Mouse (Mus musculus) B cell, adult 2 months (primary cell): ENCODE data around the gene Rbms1.

Source experiments
- DNase-seq, 2 experiments: peaks; one replicate each; pipeline ENCODE4 v3.0.0; 2022

Gene Rbms1

DNA sequence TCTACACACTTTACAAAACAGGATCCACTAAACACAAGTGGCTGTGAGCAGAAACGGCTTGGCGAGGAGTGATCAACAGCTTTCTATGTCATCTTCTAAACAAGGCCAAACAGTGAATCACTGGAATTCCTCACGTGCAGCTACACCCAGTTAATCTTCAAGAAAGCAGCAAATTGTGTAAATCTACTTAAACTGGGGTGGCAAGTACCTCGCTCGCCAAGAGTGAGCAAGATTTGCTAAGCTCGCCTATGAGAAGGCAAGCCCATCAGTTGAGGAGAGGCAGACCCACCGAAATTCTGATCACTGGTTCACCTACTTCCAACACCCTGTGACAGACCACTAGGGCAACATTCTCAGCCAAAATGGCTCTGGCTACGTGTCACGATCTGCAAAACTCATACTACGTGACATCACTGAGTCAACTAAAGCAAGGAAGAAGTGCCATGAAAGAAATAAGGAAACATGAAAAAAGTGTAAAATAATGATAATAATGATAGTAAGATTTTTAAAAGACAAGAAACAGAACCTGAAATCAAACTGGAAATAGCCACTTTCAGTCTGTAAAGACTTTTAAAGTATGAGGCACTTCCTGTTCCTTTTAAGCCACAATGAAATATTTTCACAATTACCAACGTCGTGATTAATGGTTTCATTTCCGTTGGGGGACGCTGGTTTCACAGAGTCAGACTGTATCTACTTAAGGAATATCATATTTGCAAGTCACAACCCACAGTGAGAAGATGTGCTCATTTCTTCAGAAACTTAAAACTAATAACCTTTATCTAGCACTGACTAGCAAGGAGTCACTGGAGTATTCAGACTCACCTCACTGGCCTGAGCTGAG lies 85.2 kb downstream of the Rbms1 start:
- DNase-seq, result peak; percentile 48 to 50

DNA sequence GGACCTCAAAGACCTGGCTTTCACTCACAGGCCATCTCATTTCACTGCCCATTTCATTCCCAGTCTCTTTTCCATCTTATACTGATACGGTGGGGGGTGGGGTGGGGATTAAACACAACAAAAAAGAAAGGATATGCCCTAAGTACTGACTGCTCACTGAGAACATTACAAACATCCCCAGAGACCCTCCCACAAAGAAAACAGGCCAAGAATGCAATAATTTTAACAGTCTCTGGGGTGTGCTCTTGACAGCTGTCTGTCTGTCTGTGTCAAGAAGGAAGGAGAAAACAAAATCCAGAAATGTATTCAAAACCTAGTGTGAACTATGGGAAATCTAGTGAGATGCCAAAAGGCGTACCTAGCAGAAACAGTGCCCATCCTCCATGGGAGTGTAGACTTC lies 86.1 kb downstream of the Rbms1 start:
- no peak for DNase-seq

DNA sequence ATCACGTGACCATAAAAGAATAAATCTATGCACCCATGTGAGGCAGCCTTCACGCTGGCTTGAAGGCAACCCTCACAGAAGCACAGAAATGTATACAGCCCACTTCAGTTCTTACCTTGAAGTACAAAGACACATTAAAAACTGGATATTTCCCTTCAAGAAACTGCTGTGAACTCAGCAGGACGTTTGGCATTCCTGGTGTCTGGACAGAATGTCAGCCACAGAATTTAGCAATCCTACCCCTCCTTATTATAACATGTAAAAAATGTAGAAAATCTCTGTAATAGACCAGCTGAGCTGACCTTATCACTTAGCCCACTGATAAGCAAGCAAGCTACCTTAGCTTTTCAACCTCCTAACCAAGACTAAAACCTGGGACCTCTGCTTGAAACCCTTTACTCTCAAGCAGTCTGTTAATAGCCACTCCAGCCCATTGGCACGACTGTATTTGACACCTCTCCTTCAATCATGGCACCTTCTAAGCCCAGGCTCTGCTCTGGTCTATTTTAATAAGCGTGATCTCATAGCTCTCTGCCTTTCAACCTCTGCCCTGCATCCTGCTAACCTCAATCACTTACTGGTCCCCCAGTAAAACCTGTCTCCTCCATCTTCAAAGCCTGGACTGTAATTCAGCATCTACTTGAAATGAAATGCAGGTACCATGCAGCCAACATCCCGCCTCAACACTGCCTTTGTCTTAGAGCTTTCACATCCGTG lies 90.7 kb downstream of the Rbms1 start:
- DNase-seq, result no peak

DNA sequence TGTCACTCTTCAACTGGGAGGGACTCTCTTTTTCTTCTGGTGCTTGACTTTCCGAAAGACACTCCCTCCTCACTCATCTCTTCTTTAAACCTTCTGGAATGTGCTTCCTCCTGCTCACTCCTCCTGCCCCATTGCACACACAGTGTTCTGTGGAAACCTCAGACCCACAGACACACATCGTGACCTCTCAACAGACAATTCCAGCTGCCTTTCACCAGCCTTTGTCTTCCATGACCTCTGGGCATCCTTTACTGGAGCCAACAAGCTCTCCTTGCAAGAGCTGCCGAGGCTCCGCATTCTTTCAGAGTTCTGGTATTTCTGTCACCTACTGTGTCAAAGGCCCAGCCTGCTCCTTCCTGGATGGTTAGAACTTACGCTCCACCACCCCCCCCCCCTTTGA lies 92.0 kb downstream of the Rbms1 start:
- no peak for DNase-seq

DNA sequence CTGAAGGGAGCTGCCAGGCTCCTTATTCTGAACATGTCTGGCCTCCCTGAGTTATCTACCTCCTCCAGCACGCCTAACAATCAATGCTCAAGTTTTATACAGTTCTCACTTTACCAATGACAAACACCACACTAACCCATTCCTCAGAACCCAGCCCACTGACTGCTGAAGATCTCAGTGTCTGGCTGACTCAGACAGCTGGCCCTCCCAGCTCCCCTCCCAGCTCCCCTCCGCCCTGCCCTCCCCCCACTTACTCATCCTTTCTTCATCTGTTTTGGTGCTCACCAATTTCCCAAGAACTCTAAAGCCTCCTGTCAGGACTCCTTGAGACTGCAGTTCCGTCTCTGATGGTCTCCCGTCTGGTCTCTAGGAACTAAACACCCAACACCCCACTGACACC lies 92.5 kb downstream of the Rbms1 start:
- DNase-seq, result no peak

DNA sequence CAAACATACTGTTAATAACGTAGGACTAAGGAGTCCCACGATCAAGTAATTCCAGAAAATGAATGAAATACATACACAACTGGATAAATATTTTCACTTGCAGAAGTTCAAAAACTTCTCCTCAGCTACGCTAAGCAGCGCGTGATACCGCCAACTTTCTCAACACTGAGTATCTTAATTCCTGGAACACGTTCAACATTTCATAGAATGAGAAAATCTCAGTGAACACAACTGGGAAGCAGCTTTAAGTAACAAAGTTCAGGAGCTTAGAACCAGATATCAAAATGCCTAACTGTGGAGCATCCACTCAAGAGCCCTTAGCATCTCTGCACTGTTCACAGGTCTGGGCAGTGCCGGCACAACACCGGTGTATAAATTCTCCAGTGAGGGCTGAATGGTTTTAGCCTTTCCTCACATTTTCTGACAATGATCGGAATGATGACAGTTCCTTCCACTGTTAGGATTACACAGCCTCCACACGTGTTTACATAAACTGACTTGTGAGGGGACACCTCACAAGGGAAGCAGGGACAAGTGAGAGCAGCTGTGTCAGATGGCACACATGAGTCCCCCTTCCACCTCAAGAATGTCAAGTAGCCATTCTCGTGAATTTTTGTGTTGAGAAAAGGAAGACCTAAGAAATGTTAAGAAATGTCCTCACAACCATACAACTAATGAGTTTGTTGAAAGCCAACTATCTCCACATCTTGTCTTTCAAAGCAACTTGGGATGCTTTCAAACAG lies 93.8 kb downstream of the Rbms1 start:
- no peak for DNase-seq

DNA sequence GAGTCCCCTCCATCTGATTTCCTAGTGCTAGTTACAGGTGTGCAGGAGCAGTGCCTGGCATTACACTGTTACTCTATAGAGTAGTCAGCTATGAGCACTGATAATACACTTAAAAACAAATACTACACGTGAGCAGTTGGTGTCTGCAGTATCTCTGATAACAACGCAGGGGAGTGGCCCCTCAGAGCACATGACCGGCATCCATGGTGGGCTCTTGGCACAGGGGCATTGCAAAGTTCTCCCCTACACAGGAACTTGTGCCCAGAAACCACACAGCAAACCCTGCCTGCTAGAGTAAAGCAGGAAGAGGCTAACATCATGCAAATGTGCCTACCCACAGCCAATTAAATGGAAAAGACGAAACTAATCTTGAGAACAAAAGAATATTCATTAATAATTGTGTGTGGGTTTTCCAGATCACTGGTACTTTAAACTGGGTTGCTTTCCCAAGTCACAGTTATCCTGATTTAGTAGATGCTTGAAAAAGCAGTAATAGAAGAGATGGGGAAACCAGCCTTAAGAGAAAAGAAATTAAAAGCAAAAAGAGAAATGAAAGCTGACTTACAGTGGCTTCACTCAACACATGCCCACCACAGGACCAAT lies 94.8 kb downstream of the Rbms1 start:
- DNase-seq, result peak; percentile 42 to 49

DNA sequence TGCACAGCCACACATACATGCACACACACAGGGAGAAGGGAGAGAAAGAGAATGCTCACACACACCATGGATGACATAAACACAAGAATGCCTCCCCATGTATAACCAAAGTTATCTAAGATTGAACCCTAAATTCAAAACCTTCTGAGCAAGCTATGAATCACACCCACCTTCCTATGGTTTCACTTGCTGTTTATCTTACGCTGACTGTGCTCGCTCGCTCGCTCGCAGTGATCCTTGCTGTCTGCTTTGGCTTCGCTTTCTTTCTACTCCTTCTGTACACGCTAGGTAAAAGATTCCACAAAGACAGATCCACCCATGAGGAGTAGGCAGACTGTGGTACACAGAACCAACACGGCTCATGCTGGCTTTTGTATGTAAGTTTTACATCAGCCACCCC lies 95.7 kb downstream of the Rbms1 start:
- no peak for DNase-seq

DNA sequence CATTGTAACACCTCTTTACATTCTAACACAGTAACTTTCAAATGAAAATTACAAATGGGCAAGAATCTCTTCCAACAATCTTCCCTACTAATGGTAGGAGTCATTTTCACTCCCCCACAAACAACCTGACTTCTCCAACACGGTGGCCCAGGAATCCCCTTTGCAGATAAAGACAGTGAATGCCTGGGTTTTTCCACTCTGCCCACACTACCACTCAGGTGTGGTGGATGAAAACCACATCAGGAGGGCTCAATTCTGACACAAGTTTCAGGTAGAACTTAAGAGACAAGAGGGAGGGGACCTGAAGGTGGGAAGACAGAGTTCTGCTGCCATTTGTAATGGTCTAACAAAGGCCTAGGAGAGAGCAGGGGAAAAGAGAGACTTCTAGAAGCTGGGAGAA lies 97.1 kb downstream of the Rbms1 start:
- no peak for DNase-seq

DNA sequence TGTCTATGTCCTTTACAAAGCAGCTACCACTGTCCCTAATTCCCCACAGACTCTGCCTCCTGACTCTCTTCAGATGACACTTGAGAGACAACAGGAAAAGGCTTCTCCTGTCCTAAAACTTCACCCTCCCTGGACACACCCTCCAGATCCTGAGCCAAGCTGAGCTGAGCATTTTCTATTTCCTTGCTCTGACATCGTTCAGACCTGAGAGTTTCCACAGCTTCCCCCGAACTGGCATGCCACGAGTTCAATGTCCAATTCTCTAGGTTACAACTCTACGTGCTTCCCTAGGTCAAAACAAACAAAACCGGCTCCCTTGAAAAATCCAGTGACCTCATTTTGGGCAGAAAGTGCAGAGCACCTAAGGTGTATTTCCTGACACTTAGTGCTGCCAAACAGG lies 98.0 kb downstream of the Rbms1 start:
- no peak for DNase-seq

DNA sequence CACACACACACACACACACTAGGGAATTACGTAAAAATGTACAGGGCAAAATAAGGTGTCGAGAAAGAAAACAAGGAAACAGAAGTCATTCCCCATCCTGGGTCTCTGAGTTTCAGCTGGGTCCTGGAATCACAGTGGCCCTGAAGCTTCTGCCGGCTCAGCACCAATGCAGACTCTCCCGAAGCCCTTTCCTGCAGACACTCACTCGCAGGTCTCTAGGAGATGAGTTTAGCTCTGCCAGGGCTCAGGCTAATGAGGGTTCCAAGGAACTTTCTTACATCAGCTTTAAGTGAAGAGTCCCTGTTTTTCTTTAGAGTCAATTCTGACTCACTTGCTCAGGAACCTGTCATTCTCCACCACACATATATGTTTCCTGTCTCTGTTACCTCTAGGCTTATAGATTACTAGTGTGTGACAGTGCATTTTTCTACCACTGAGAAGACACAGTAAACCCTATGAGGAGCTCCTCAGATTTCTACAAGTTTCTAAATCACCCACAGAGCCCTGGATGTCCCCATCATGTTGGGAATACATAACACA lies 98.7 kb downstream of the Rbms1 start:
- DNase-seq, result no peak

DNA sequence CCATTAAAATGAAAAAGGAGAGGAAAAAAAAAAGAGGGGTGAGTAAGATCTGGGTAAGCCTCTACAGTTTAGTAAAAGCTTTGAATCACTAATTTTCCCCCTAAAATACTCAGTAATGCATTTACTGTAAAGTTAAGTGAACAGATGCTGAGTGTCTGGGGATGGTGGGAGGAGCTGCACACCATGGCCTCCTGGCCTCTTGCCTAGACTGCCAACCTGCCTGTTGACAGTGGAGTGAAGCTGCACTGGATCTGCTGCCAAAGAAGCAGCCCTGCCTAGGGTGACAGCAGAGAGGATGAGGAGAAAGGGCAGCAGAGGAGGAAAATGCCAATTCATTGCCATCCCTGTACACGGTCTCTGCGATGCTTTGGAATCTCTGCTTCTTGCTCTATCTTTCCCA lies 99.2 kb downstream of the Rbms1 start:
- DNase-seq, result no peak

DNA sequence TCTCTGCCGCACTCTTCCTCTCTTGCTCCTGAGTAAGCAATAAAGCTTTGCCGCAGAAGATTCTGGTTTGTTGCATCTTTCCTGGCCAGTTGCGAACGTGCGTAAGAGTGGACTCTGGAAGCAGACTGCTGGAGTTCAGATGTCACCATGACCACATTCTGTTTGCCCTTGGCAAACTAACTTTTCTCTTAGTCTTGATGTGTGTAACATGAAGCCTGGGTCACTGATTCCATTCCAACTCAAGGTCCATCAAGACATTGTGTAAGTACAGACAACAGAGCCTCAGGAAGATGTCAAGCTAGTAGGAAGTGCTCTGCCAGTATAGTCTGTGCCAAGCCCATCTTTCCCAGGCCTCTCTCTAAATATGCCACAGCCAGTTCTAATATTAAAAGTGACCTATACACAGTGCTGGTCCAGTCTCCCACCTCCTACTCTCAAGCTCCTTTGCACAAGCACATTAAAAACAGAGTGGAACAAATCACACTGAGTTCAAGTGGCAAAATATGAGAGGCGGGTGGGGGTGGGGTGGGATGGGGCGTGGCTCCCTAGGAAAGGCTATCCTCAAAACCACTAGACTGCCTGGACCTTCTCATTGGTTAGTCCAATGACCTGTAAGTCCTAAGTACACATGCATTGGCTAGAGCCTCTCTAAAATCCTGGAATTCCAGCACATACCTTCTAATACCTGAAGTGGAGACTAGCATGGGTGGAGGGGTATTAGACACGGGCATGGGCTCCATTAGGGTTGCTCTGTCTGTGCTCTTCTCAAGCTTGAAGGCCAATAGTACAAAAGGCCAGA lies 99.9 kb downstream of the Rbms1 start:
- DNase-seq, result no peak

DNA sequence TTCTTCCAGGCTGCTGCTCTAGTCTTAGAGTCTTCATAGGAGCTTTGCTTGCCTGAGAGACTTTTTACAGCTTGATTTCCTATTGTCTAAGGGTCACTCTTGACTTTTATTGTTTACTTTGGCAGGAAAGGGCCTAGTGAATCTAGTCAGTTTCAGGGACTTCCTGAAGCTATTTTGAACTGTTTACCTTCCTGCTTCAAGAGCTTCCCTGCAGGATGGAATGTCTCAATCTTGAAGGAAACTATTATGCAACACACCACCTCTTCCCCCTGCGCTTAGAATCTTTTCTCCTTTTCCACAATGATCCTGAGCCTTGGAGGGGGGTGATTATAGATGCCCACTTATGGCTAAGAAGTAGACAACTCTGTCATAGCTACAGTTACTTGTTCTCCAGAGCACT lies 104.9 kb downstream of the Rbms1 start:
- no peak for DNase-seq

DNA sequence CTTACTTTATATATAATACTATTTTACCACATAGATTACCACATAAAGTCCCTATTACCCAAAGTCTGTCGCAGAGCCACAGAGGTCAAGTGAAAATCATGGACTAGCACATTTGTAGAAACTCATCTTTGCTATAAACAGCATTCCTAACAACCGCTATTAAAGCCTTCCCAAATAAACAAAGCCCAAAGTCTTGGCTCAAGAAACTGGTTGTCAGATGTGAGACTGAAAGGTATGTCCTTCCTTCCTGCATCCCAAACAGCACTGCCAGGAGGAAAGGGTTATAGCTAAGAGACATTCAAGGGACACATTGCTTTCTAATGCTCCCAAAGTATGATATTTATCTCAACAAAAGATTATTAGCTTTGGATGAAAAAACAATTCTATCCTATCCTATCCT lies 106.9 kb downstream of the Rbms1 start:
- DNase-seq, result no peak

DNA sequence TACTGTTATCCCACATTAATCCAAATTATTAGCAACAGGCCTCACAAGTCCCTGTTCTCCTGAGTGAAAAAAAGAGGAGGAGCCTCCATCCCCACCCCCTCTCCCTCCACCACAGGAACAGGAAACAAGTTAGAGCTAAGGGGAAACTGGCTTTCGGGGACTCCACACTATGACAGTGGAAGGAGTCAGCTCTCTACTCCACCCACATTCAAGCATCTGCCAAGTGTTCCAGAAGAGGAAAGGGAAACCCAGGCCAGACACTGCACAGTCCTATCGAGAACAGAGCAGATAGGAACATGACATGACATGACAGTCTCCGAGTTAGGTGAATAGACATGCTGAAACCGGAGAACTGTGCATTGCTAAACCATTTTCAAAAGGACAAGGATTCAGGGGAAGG lies 108.0 kb downstream of the Rbms1 start:
- no peak for DNase-seq

DNA sequence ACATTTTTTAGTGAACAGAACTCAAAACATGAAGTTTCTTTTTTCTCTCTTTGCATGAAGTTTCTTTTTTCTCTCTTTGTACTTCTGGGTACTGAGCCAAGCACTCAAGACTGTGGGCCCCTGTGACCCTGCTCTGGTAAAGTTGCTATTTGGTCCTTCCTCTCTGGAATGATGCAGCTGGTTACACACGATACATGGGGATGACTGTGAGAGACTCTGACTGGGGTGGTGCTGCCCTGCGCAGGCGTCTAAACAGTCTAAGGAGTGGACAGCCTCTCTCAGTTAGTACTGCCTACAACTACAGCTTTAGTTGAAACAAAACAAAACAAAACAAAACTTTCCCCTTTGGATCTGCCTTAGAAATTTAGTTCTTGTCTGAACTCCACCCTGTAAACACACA lies 111.1 kb downstream of the Rbms1 start:
- DNase-seq, result no peak

DNA sequence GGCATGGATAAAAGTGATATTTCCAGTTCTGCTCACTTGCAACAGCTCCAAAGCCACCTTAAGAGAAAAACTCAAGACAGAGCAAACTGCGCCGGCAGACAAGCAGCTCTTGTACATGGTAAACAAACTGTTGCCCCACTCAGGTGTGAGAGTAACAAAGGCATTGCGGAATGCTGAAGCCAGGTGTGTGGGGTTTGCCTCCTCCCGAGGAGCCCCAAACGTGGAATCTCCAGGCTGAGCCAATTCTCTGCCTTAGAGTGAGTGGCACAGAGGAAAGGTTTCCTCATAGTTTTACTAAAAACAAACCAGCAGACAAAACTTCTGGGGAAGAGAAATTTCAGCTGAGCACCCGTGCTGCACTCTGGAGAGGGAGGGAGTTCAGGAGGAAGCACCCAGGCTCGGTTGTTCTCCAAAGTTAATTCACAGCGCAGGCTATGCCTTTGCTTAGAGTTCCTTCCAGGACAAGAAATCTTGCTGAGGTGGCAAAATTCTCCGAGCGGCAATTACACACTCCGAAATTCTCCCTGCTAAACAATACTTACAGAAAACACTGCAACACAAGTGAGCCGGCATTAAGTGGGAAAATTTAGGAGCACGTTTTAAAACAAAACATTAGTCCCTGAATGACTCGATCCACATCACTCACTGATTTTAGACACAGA lies 111.8 kb downstream of the Rbms1 start:
- DNase-seq, result no peak

DNA sequence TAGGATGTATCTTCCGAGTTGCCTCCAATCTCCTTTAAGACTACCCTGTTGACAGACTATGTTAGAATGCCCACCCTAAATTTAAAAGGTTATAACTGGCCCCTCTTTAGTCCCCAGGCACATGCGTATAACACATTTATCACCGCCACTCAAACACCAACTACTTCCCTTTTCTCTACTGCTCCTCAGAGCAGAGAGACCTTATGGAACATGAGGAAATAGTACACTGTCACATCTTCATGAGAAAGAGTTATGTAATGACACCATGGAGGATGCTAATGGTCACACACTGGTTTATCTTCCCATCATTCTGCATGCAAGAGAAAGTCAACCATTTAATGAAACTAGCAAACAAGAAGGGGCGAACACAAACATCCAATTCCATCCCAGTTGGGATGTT lies 114.5 kb downstream of the Rbms1 start:
- no peak for DNase-seq

DNA sequence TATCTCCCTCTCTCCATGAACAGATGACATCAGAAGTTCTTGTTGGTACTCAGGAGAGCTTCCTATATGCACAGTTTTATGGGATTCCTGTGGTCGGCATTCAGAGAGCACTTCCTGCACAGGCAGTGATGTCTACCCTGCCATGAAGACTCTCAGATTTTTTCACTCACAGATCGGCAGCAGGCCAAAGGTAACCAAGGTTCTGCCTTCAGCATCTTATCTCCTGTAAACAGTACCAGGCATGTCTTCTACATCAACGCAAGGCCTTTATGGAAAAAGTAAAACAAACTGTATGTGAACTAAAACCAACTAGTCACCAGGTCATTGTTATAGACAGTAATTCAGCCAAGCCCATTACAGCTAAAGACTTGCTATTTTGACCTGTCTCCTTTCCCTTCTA lies 115.0 kb downstream of the Rbms1 start:
- no peak for DNase-seq

DNA sequence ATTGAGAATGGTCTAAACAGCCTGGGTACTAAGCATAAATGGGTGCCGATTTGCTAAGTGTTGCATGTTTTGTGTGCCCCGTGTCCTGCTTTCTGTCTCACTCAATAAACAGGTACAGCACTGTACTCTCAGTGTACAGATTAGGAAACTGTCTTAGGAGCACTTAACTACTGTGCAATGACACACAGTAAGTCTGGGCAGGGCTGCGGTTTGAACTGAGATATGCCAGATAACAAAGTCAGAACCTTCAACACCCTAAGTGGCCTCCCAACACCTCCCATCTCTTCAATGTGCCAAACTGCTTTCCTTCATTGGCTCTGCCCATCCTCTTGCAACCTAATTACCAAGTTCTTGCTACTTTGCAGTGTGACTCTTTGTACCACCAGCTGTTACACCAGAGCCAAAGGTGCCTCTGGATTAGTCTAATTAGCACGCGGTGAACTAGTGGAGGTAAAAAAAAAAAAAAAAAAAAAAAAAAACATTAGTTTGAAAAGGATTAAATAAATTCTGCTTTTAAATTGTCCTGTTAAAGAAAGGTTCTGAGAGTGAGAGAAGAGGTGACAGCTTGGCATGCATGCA lies 117.6 kb downstream of the Rbms1 start:
- no peak for DNase-seq
